Mouse (Mus musculus): Measurements from ENCODE around the gene Rab5c.
A peak's percentile ranks its signal among the peaks of the same experiment; 100 is the strongest.

The Rab5c gene

GRCm38 (mm10) chr11:100738066-100738604 is at the start of gene Rab5c:
Gene Rab5c, minus strand, starts transcription at chr11:100738215.
- peak; percentile 100 for DNase-seq

- no peak for DNase-seq
These were observed 47.8 kb upstream of the Rab5c start for GRCm38 (mm10) chr11:100785774-100786173.

- no peak for DNase-seq
These were observed 46.3 kb upstream of the Rab5c start for GRCm38 (mm10) chr11:100784286-100784685.

GRCm38 (mm10) chr11:100782568-100782967 is 44.6 kb upstream of the Rab5c start:
- DNase-seq, result no peak

- peak; percentile 35 for DNase-seq
These were observed 43.9 kb upstream of the Rab5c start for GRCm38 (mm10) chr11:100781763-100782475.

- DNase-seq, result no peak
These were observed 42.2 kb upstream of the Rab5c start for GRCm38 (mm10) chr11:100780247-100780646.

GRCm38 (mm10) chr11:100778069-100778468 is 40.1 kb upstream of the Rab5c start:
- DNase-seq, result no peak

GRCm38 (mm10) chr11:100775921-100776320 is 37.9 kb upstream of the Rab5c start:
- DNase-seq, result no peak

GRCm38 (mm10) chr11:100774261-100774660 is 36.2 kb upstream of the Rab5c start:
- DNase-seq, result no peak

GRCm38 (mm10) chr11:100770646-100771408 is 32.8 kb upstream of the Rab5c start, which contains the start of gene Ghdc:
Gene Ghdc, minus strand, starts transcription at chr11:100770957.
- peak; percentile 92 for DNase-seq

- DNase-seq, result no peak
These were observed 32.0 kb upstream of the Rab5c start for GRCm38 (mm10) chr11:100769980-100770379.

- DNase-seq, result no peak
These were observed 29.9 kb upstream of the Rab5c start for GRCm38 (mm10) chr11:100767871-100768270.

- DNase-seq, result no peak
These were observed 28.7 kb upstream of the Rab5c start for GRCm38 (mm10) chr11:100766726-100767125.

GRCm38 (mm10) chr11:100762831-100763230 is 24.8 kb upstream of the Rab5c start, which contains the start of gene Hcrt:
Gene Hcrt, minus strand, starts transcription at chr11:100762931.
- DNase-seq, result no peak

GRCm38 (mm10) chr11:100761547-100762045 is 23.6 kb upstream of the Rab5c start:
- peak; percentile 93 for DNase-seq

- peak; percentile 71 for DNase-seq
These were observed 21.7 kb upstream of the Rab5c start, which contains the start of gene Kcnh4 for GRCm38 (mm10) chr11:100759611-100760233. Gene Kcnh4, minus strand, starts transcription at chr11:100759942.

- DNase-seq, result peak; percentile 64
These were observed 20.9 kb upstream of the Rab5c start for GRCm38 (mm10) chr11:100758707-100759610.

- no peak for DNase-seq
These were observed 19.6 kb upstream of the Rab5c start for GRCm38 (mm10) chr11:100757566-100757965.

GRCm38 (mm10) chr11:100756476-100756875 is 18.5 kb upstream of the Rab5c start:
- no peak for DNase-seq

- no peak for DNase-seq
These were observed 16.7 kb upstream of the Rab5c start for GRCm38 (mm10) chr11:100754693-100755057.

GRCm38 (mm10) chr11:100754021-100754692 is 16.1 kb upstream of the Rab5c start:
- DNase-seq, result no peak
